Mouse (Mus musculus): ENCODE data around the gene Ccdc141. TPM values are rescaled to one million over a fixed set of nuclear protein-coding genes. Genes with fewer than 3 reads are reported as not detected.
A peak's percentile ranks its signal among the peaks of the same experiment; 100 is the strongest.

Ccdc141 gene
- polyA plus RNA-seq, 1 experiment from 2014 or later: 7.7 TPM

GRCm38 (mm10) chr2:77113026-77113425 lies 57.4 kb downstream of the Ccdc141 start:
- ATAC-seq (ENCODE audit: low FRiP score, low read depth): no peak

GRCm38 (mm10) chr2:77111095-77111494 lies 59.3 kb downstream of the Ccdc141 start:
- H3K9ac ChIP-seq: no peak overlapping the region
- H3K4me2 ChIP-seq: no peak overlapping the region
- no peak overlapping the region for H3K27ac ChIP-seq (replicated peaks)
- H3K36me3 ChIP-seq: no peaks in the 10 kb centered on the region
- no peak overlapping the region for H3K4me3 ChIP-seq
- H3K9me3 ChIP-seq: no peaks in the 10 kb centered on the region
- ATAC-seq (ENCODE audit: low FRiP score, low read depth): no peak
- WGBS: 88% methylated on average over 2 of the region's 2 CpGs
- no peaks in the 10 kb centered on the region for H3K27me3 ChIP-seq
- H3K4me1 ChIP-seq (replicated peaks): 0 out of 2 replicates have a peak, but pooled peaks cover 4% of the 10 kb centered on the region

More at GRCm38 (mm10) chr2:77113026-77113425, 57.4 kb downstream of the Ccdc141 start:
- Histone ChIP-seq H3K27me3 (no peaks in the 10 kb centered on the region), H3K4me3 (no peak overlapping the region), H3K4me2 (no peak overlapping the region), H3K9ac (no peak overlapping the region), H3K4me1 (replicated peaks) (0 out of 2 replicates have a peak, but pooled peaks cover 4% of the 10 kb centered on the region), H3K27ac (replicated peaks) (no peak overlapping the region), H3K36me3 (no peaks in the 10 kb centered on the region), H3K9me3 (no peaks in the 10 kb centered on the region)
- 93% methylated on average over 5 of the region's 5 CpGs for WGBS

- Histone ChIP-seq H3K4me2 (no peak overlapping the region), H3K9me3 (no peaks in the 10 kb centered on the region), H3K9ac (no peak overlapping the region), H3K27me3 (no peaks in the 10 kb centered on the region), H3K36me3 (no peaks in the 10 kb centered on the region), H3K27ac (replicated peaks) (no peak overlapping the region), H3K4me3 (no peak overlapping the region), H3K4me1 (replicated peaks) (0 out of 2 replicates have a peak, but pooled peaks cover 4% of the 10 kb centered on the region)
- no peak for ATAC-seq (ENCODE audit: low FRiP score, low read depth)
- 83% methylated on average over 4 of the region's 4 CpGs for WGBS
These were observed 60.1 kb downstream of the Ccdc141 start for GRCm38 (mm10) chr2:77110365-77110764.

DNA sequence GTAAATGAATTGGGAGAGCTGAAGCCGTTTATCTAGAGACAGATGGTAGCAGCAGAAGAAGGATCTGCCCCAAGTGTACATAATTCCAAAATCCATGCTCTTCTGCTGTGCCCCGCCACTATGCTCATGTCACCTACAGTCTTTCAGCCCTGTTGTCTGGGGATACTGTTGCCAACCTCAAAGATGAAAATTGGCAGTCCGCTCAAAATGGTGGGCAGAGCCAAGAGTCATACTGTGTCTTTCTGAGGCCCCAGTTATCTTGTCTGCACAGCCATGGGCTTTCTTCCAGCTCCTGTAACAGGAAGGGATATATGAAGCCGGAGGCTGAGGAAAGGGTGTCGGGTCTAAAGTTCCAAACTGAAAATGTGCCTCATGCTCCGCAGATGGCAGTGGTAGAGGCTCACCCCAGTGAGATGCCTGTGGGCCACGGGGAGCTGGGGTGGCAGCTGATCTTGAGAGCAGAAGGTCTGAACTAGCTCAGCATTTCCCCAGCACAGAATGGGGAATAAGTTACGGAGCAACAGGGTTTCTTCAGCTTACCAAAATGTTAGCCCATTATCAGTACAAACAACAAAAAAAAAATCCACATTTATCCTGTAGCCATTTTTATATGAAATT lies 60.8 kb downstream of the Ccdc141 start:
- Histone ChIP-seq H3K27ac (replicated peaks) (0 out of 2 replicates have a peak overlapping the region, but pooled peaks have one; percentile 11), H3K27me3 (no peaks in the 10 kb centered on the region), H3K9me3 (no peaks in the 10 kb centered on the region), H3K4me2 (no peak overlapping the region), H3K4me1 (replicated peaks) (0 out of 2 replicates have a peak, but pooled peaks cover 4% of the 10 kb centered on the region), H3K4me3 (no peak overlapping the region), H3K36me3 (no peaks in the 10 kb centered on the region), H3K9ac (no peak overlapping the region)
- WGBS: 76% methylated on average over 8 of the region's 8 CpGs
- peak; percentile 81 for ATAC-seq (ENCODE audit: low FRiP score, low read depth)

DNA sequence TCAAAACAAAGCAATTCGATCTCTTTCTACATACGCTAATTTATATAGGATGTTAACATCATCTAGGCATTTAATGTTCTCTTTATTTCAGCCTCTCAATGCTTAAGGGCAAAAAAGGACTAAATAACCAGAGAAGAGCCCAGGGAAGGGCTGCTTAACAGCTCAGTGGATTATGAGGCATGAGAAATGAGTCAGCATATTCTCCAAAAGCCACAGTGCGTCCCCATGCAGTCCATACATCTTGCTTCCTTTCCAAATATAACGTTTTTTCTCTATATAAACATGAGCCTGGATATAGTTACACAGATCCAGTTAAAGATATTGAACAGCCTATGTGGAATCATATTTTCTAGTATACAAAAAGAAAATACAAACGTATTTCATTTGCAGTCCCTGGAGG lies 61.9 kb downstream of the Ccdc141 start:
- H3K9ac ChIP-seq: no peak overlapping the region
- no peak overlapping the region for H3K4me2 ChIP-seq
- no peak overlapping the region for H3K27ac ChIP-seq (replicated peaks)
- H3K4me1 ChIP-seq (replicated peaks): 0 out of 2 replicates have a peak, but pooled peaks cover under 1% of the 10 kb centered on the region
- H3K36me3 ChIP-seq: no peaks in the 10 kb centered on the region
- no peak for ATAC-seq (ENCODE audit: low FRiP score, low read depth)
- WGBS: 83% methylated on average over 5 of the region's 5 CpGs
- no peak overlapping the region for H3K4me3 ChIP-seq
- no peaks in the 10 kb centered on the region for H3K9me3 ChIP-seq
- no peaks in the 10 kb centered on the region for H3K27me3 ChIP-seq

DNA sequence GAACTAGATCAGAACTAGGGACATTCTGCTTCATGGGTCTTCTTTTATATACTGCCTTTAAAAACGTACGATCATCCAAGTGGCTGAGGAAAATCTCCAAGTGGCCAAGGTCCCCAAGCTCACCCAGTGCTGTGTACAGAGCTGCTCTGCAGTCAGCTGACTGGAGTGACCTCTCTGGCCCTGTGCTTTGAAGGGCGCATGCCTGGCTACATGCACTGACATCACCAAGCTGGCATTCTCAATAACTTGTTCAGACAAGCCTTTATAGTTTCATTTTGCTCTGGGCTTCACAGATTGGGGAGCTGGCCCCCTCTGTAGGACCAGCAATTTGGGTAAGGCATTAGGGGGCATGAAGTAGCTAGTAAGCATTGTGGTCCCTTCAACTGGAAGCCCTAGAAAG lies 64.3 kb downstream of the Ccdc141 start:
- Histone ChIP-seq H3K4me2 (no peak overlapping the region), H3K9ac (no peak overlapping the region), H3K4me1 (replicated peaks) (no peaks in the 10 kb centered on the region), H3K36me3 (no peaks in the 10 kb centered on the region), H3K9me3 (no peaks in the 10 kb centered on the region), H3K27me3 (no peaks in the 10 kb centered on the region), H3K27ac (replicated peaks) (no peak overlapping the region), H3K4me3 (no peak overlapping the region)
- WGBS: 85% methylated on average over 3 of the region's 3 CpGs
- ATAC-seq (ENCODE audit: low FRiP score, low read depth): no peak

DNA sequence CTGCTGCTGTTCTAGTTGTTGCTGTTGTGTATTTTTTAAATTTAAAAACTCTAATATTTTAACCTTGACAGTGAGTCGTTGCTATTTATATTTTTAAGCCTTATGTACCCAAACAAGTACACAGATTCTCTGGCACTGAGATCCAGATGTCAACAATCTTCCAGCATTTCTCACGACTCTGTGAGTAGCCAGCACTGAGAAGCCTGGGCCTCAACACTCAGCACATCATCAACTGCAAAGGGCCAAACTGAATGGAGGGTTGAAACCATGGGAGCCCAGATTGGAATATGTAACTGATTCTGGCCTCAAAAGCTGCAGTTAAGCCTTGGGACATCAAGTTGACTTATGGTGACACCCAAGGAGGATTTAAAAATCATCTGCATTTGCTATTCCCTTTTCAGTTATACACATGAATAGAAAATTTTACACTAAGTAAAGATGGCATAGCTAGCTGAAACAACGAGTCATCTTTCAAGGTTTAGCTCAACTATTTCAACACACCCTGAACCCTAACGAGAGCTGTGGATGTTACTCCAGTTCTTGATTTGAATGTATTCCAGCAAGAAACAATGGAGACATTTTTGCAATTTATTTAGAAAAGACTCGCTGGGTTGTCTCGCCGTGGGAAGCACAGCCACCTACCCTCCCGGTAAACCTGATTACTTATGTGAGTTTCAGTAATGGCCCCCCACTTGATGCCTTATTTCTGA lies 65.3 kb downstream of the Ccdc141 start:
- no peak for ATAC-seq (ENCODE audit: low FRiP score, low read depth)
- 86% methylated on average over 8 of the region's 8 CpGs for WGBS
- Histone ChIP-seq H3K4me3 (no peak overlapping the region), H3K9ac (no peak overlapping the region), H3K4me1 (replicated peaks) (no peaks in the 10 kb centered on the region), H3K27me3 (no peaks in the 10 kb centered on the region), H3K27ac (replicated peaks) (no peak overlapping the region), H3K9me3 (no peaks in the 10 kb centered on the region), H3K4me2 (no peak overlapping the region), H3K36me3 (no peaks in the 10 kb centered on the region)

DNA sequence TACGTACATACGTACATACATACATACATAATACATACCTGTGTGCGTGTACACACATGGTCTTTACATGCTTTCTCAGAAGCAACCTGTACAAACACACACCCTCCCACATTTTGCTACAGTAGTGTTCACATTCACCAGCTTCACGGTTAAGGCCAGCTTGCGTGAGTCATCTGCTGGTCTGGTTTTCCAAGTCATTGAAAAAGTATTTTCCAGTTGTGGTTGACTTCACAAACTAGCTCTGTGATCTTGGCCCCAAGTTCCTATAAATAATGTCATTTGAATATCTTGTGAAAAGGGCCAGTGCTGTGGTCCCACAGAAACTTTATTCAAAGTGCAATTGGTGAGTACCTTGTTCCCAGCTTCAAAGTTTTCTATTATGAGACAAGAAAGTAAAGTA lies 67.9 kb downstream of the Ccdc141 start:
- Histone ChIP-seq H3K27ac (replicated peaks) (no peak overlapping the region), H3K4me2 (no peak overlapping the region), H3K27me3 (no peaks in the 10 kb centered on the region), H3K4me1 (replicated peaks) (no peaks in the 10 kb centered on the region), H3K36me3 (no peaks in the 10 kb centered on the region), H3K9ac (no peak overlapping the region), H3K9me3 (no peaks in the 10 kb centered on the region), H3K4me3 (no peak overlapping the region)
- 93% methylated on average over 5 of the region's 5 CpGs for WGBS
- no peak for ATAC-seq (ENCODE audit: low FRiP score, low read depth)

GRCm38 (mm10) chr2:77099814-77100213 lies 70.6 kb downstream of the Ccdc141 start:
- Histone ChIP-seq H3K27ac (replicated peaks) (no peak overlapping the region), H3K36me3 (no peaks in the 10 kb centered on the region), H3K9me3 (no peaks in the 10 kb centered on the region), H3K4me3 (no peak overlapping the region), H3K9ac (no peak overlapping the region), H3K4me2 (no peak overlapping the region), H3K4me1 (replicated peaks) (no peaks in the 10 kb centered on the region), H3K27me3 (no peaks in the 10 kb centered on the region)
- WGBS: 85% methylated on average over 2 of the region's 2 CpGs
- ATAC-seq (ENCODE audit: low FRiP score, low read depth): no peak

DNA sequence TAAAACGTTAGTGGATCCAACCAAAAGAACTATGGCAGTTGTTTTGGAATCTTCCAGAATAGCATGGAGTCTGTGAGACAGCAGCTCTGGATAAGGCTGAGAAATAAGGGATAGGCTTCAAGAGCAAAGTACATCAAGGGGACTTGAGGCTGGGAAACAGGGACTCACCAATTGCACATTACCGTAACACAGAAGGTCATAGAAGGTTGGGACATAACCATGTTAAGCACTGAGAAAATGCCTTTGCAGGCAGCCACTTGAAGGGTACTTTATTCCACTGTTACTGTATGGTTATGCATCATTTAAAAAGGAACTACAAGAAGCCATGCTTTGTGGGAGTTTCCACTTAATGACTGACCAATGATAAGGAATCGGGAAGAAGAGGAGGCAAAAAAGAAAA lies 71.7 kb downstream of the Ccdc141 start:
- no peaks in the 10 kb centered on the region for H3K27me3 ChIP-seq
- no peak overlapping the region for H3K4me3 ChIP-seq
- H3K9me3 ChIP-seq: no peaks in the 10 kb centered on the region
- no peaks in the 10 kb centered on the region for H3K4me1 ChIP-seq (replicated peaks)
- no peak overlapping the region for H3K4me2 ChIP-seq
- H3K36me3 ChIP-seq: no peaks in the 10 kb centered on the region
- WGBS: 94% methylated on average over 3 of the region's 3 CpGs
- H3K9ac ChIP-seq: no peak overlapping the region
- no peak overlapping the region for H3K27ac ChIP-seq (replicated peaks)
- ATAC-seq (ENCODE audit: low FRiP score, low read depth): no peak

DNA sequence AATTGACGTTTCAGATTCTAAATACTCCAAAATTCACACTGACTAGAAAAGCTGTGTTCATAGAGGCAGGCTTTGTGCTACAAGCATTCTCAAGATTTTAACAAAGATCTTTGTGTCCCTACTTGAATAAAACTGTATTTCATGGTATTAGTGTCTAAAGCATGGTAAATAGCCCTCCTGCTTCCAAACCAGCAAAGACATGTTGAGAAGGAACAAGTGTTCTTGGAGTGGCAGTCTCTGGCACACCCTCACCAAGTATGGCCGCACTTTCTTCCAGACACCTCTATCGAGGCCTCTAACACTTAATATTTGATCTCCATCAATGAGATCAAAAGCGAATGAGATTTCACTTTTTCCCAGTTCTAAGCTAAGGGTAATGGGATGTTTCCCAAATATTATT lies 78.7 kb downstream of the Ccdc141 start:
- 86% methylated on average over 4 of the region's 4 CpGs for WGBS
- Histone ChIP-seq H3K4me1 (replicated peaks) (no peaks in the 10 kb centered on the region), H3K27ac (replicated peaks) (no peak overlapping the region), H3K4me3 (no peak overlapping the region), H3K4me2 (no peak overlapping the region), H3K9me3 (no peaks in the 10 kb centered on the region), H3K36me3 (no peaks in the 10 kb centered on the region), H3K27me3 (no peaks in the 10 kb centered on the region), H3K9ac (no peak overlapping the region)
- no peak for ATAC-seq (ENCODE audit: low FRiP score, low read depth)

DNA sequence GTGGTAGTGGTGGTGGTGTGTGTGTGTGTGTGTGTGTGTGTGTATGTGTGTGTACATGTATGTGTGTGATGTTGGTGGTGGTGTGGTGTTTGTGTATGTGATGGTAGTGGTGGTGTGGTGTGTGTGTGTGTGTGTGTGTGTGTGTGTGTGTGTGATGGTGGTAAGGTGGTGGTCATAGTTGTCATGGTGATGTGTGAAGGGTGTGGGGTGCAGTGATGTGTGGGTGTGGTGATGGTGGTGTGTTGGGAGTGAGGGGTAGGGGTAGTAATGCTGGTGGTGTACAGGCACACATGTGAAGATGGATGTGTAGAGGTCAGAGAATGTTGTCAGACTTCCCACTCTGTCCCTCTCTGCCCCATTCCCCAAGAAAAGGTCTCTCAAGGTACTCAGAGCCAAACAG lies 85.1 kb downstream of the Ccdc141 start:
- ATAC-seq (ENCODE audit: low FRiP score, low read depth): no peak
- Histone ChIP-seq H3K4me2 (no peak overlapping the region), H3K27ac (replicated peaks) (no peak overlapping the region), H3K9ac (no peak overlapping the region), H3K9me3 (no peaks in the 10 kb centered on the region), H3K4me1 (replicated peaks) (no peaks in the 10 kb centered on the region), H3K36me3 (no peaks in the 10 kb centered on the region), H3K4me3 (no peak overlapping the region), H3K27me3 (no peaks in the 10 kb centered on the region)
